Mouse (Mus musculus) adrenal gland, postnatal 4 days (tissue): Measurements from ENCODE around the gene Pank1. TPM values are rescaled to one million over a fixed set of nuclear protein-coding genes. Genes with fewer than 3 reads are reported as not detected.

Experiments
- DNase-seq, 2 experiments: peaks; one replicate each; pipeline ENCODE4 v3.0.0; 2021 to 2022; ENCODE audit warnings: low spot score in 2 of 2, mixed read lengths in 2 of 2
- total RNA-seq, 2 experiments: library from RNA; stranded (reverse); gene quantifications; 2 replicates each; pipeline ENCODE4 v1.2.3; 2021

Pank1 gene
- total RNA-seq, 2 experiments from 2014 or later: 27.1 to 29.7 TPM

- no peak for DNase-seq
Measured at GRCm38 (mm10) chr19:34827444-34827843, 51.8 kb downstream of the Pank1 start.

- DNase-seq: no peak
Measured at GRCm38 (mm10) chr19:34825946-34826655, 53.2 kb downstream of the Pank1 start.

- DNase-seq: no peak
Measured at GRCm38 (mm10) chr19:34819577-34820170, 59.6 kb downstream of the Pank1 start.

- DNase-seq: no peak
Measured at GRCm38 (mm10) chr19:34815371-34815770, 63.9 kb downstream of the Pank1 start.

- DNase-seq: no peak
Measured at GRCm38 (mm10) chr19:34814696-34815095, 64.6 kb downstream of the Pank1 start.

GRCm38 (mm10) chr19:34813961-34814360 is 65.3 kb downstream of the Pank1 start:
- DNase-seq: no peak

- DNase-seq: no peak
Measured at GRCm38 (mm10) chr19:34813533-34813932, 65.7 kb downstream of the Pank1 start.

- DNase-seq: no peak
Measured at GRCm38 (mm10) chr19:34812711-34813110, 66.5 kb downstream of the Pank1 start.

- no peak for DNase-seq
Measured at GRCm38 (mm10) chr19:34807173-34807572, 72.1 kb downstream of the Pank1 start.

- DNase-seq: no peak
Measured at GRCm38 (mm10) chr19:34805071-34805470, 74.2 kb downstream of the Pank1 start.

GRCm38 (mm10) chr19:34804531-34804930 is 74.7 kb downstream of the Pank1 start:
- DNase-seq: no peak

- DNase-seq: no peak
Measured at GRCm38 (mm10) chr19:34803396-34803795, 75.9 kb downstream of the Pank1 start.

GRCm38 (mm10) chr19:34799644-34800267 is 79.5 kb downstream of the Pank1 start:
- DNase-seq: no peak

- no peak for DNase-seq
Measured at GRCm38 (mm10) chr19:34796396-34796795, 82.9 kb downstream of the Pank1 start.

GRCm38 (mm10) chr19:34782491-34782890 is 96.8 kb downstream of the Pank1 start:
- DNase-seq: no peak

- DNase-seq: no peak
Measured at GRCm38 (mm10) chr19:34778993-34779392, 100.3 kb downstream of the Pank1 start.

GRCm38 (mm10) chr19:34778098-34778497 is 101.2 kb downstream of the Pank1 start:
- no peak for DNase-seq

GRCm38 (mm10) chr19:34772775-34773174 is 106.5 kb downstream of the Pank1 start:
- DNase-seq: peak in 1 of 2 experiments; percentile 20

GRCm38 (mm10) chr19:34770764-34771163 is 108.5 kb downstream of the Pank1 start:
- DNase-seq: no peak

- DNase-seq: no peak
Measured at GRCm38 (mm10) chr19:34758754-34759153, 120.5 kb downstream of the Pank1 start.
